Mouse (Mus musculus) adrenal gland, postnatal 25 days (tissue): ENCODE measurements at regions not wholly inside any gene's neighbourhood (a gene's known extent, or its start where the extent isn't known, plus 50 kb on each side); places are given as distances from the start of the nearest gene placed in this dataset.

Experiments
- DNase-seq: peaks from one replicate; pipeline ENCODE4 v3.0.0; 2021; ENCODE audit warnings: mixed read lengths

DNA sequence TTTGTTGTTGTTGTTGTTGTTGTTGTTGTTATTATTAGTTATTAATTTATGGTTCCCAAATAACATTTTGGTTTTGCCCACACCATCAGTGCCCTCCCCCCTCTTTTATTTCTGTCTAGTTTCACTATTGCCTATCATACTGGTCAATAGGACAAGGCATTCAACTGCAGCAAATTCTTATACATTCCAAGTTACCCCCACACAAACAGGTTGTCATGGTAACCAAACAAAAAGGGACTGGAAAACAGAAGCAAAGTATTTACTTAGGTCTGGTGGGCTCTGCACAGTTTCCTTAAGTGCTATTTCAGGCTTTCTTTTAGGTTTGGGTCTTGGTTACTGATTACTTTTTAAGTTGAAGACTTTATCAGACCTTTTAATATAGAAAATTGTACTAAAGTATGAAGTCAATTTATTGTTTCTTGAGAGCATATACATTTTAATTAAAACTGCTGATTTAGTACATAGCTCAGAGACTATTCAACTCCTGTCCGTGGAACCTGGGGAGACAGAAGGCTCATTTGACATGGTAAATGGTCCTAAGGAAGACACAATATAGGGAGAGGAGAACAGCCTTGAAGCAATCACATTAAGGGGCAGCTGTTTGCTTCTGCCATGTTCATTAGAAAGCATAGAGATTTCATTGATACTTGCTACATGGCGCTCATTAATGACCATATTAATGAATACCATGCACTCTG, 90.3 kb downstream of the Brms1l start:
- DNase-seq: no peak
